Comparison of ENCODE assay signal across 30 mouse cellular contexts in the genomic region with DNA sequence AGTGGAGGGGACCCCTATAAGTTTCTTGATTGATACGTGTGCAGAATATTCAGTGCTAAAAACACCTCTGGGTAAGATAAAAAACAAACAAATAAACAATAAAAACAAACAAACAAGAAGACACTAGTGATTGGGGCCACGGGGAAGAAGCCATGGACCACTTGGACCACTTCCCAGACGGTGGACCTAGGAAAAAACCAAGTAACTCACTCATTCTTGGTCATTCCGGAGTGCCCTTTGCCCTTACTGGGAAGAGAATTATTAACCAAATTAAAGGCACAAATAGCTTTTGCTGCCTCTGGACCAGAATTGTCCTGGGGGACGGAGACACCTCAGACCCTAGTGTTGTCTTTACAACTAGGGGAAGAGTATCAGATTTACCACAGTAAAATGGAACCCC. TPM values are rescaled to one million over a fixed set of nuclear protein-coding genes. Genes with fewer than 3 reads are reported as not detected.
DNase-seq lines count a peak whose midpoint lies in the region; ATAC-seq and TF ChIP-seq lines count a peak whose summit lies in the region.
"Had no signal": no experiment of that assay in that cellular context is flagged by ENCODE, and none has a peak within 500 bp of the region (broad histone marks: within the 10 kb centered on the region; RNA-seq: fewer than 3 reads in every experiment).

No protein-coding gene starts in this region.

- TF ChIP-seq CTCF in kidney, adult 2 months (conservative IDR thresholded peaks at IDR 0.05; ENCODE audit: insufficient read depth, insufficient read length, low read depth, low read length) = no peak

- H3K4me1 ChIP-seq in kidney, adult 2 months (ENCODE audit: control insufficient read depth, insufficient read depth, low read length) = peaks cover 5% of the 10 kb centered on the region; the same call in 1 of the 2 replicates
- H3K4me1 ChIP-seq in kidney, embryonic 15.5 days = 0 out of 2 replicates have a peak, but pooled peaks cover 2% of the 10 kb centered on the region
- H3K4me1 ChIP-seq: embryonic facial prominence, embryonic 10.5 days; forebrain, embryonic 12.5 days; forebrain, embryonic 15.5 days; heart, embryonic 12.5 days; heart, embryonic 15.5 days; hindbrain, embryonic 10.5 days; hindbrain, embryonic 13.5 days had no signal

- no peaks in the 10 kb centered on the region for H3K9me3 ChIP-seq in kidney, embryonic 15.5 days (replicated peaks)
- H3K9me3 ChIP-seq: forebrain, embryonic 12.5 days; forebrain, embryonic 15.5 days; heart, embryonic 15.5 days had no signal

- no peak overlapping the region for H3K27ac ChIP-seq in kidney, adult 2 months (ENCODE audit: insufficient read depth, low read depth, low read length)
- H3K27ac ChIP-seq in kidney, embryonic 15.5 days = no peak overlapping the region
- H3K27ac ChIP-seq: embryonic facial prominence, embryonic 10.5 days; embryonic facial prominence, embryonic 13.5 days; forebrain, embryonic 12.5 days; forebrain, embryonic 15.5 days; heart, embryonic 15.5 days; hindbrain, embryonic 10.5 days; hindbrain, embryonic 13.5 days had no signal

- no peak overlapping the region for H3K4me2 ChIP-seq in kidney, embryonic 15.5 days
- H3K4me2 ChIP-seq: embryonic facial prominence, embryonic 13.5 days; forebrain, embryonic 12.5 days; forebrain, embryonic 15.5 days; heart, embryonic 12.5 days; heart, embryonic 15.5 days; hindbrain, embryonic 13.5 days had no signal

- H3K36me3 ChIP-seq in kidney, adult 2 months (ENCODE audit: control insufficient read depth, insufficient read depth, low read length) = no peaks in the 10 kb centered on the region
- no peaks in the 10 kb centered on the region for H3K36me3 ChIP-seq in kidney, embryonic 15.5 days
- H3K36me3 ChIP-seq: embryonic facial prominence, embryonic 10.5 days; embryonic facial prominence, embryonic 13.5 days; forebrain, embryonic 12.5 days; forebrain, embryonic 15.5 days; heart, embryonic 15.5 days; hindbrain, embryonic 10.5 days; hindbrain, embryonic 13.5 days had no signal

- no peak for ATAC-seq in kidney, embryonic 15.5 days (replicated peaks; ENCODE audit: low FRiP score)
- ATAC-seq: CD4-positive, CD25-positive, alpha-beta regulatory T cell, adult 4 months; forebrain, embryonic 15.5 days had no signal

- no peaks in the 10 kb centered on the region for H3K27me3 ChIP-seq in kidney, adult 2 months (replicated peaks; ENCODE audit: control insufficient read depth, insufficient read depth, low read length)
- no peaks in the 10 kb centered on the region for H3K27me3 ChIP-seq in kidney, embryonic 15.5 days
- H3K27me3 ChIP-seq: embryonic facial prominence, embryonic 13.5 days; forebrain, embryonic 12.5 days; forebrain, embryonic 15.5 days; heart, embryonic 12.5 days; heart, embryonic 15.5 days; hindbrain, embryonic 13.5 days had no signal

- H3K9ac ChIP-seq in kidney, embryonic 15.5 days = no peak overlapping the region
- H3K9ac ChIP-seq: embryonic facial prominence, embryonic 13.5 days; forebrain, embryonic 12.5 days; forebrain, embryonic 15.5 days; heart, embryonic 12.5 days; heart, embryonic 15.5 days; hindbrain, embryonic 13.5 days had no signal

- no peak for TF ChIP-seq POLR2A in kidney, adult 2 months (IDR thresholded peaks at IDR 0.05; ENCODE audit: low read depth, low read length)

- peak; percentile 82 for DNase-seq in kidney, adult 2 months
- DNase-seq in kidney, adult 9 months = peak; percentile 80
- DNase-seq in kidney, postnatal 10 days = peak; percentile 29
- DNase-seq in kidney, postnatal 36 days = peak; percentile 73 to 75
- no peak for DNase-seq in thymus, postnatal 36 days
- DNase-seq: adrenal gland, adult 2 months; adrenal gland, postnatal 14 days; cerebellum, adult 11-12 months; cerebellum, adult 8-10 months; cerebellum, postnatal 10 days; cerebellum, postnatal 36 days; embryo, embryonic 11 days; gastrocnemius, postnatal 25 days; heart, adult 18-20 months; heart, postnatal 10 days; heart, postnatal 36 days had no signal

- H3K4me3 ChIP-seq in kidney, adult 2 months (ENCODE audit: insufficient read depth, low read depth, low read length) = no peak overlapping the region
- H3K4me3 ChIP-seq in kidney, embryonic 15.5 days (replicated peaks) = no peak overlapping the region
- H3K4me3 ChIP-seq: embryonic facial prominence, embryonic 10.5 days; embryonic facial prominence, embryonic 13.5 days; erythroblast, embryonic 14.5 days; forebrain, embryonic 12.5 days; forebrain, embryonic 15.5 days; heart, embryonic 12.5 days; heart, embryonic 15.5 days; hindbrain, embryonic 10.5 days; hindbrain, embryonic 13.5 days had no signal

- WGBS in kidney, adult 2 months = 62% methylated on average over 5 of the region's 5 CpGs
- 77% methylated on average over 5 of the region's 5 CpGs for WGBS in kidney, embryonic 15.5 days

RNA-seq across cellular contexts. Expression of gene Nfxl1, which starts 6.1 kb away (rescaled TPM):
- polyA plus RNA-seq in kidney, adult 2 months (2012; rRNA removed) = 4.0 and 4.6 TPM in 2 replicates
- 18.4 and 18.6 TPM in 2 replicates for polyA plus RNA-seq in kidney, embryonic 15.5 days (2015; fragmentation: Nextera tagmentation; extraction: Ambion mirVana)

RNA-seq across cellular contexts. Expression of gene Zar1, which starts 15.4 kb away (rescaled TPM):
- polyA plus RNA-seq in kidney, adult 2 months (2012; rRNA removed) = 0.14 and 0.15 TPM in 2 replicates
- 0.39 and 0.46 TPM in 2 replicates for polyA plus RNA-seq in kidney, embryonic 15.5 days (2015; fragmentation: Nextera tagmentation; extraction: Ambion mirVana)
- polyA plus RNA-seq: adrenal gland, adult 2 months; C2C12; CD4-positive, CD25-positive, alpha-beta regulatory T cell, adult 4 months; erythroblast, embryonic 14.5 days had no signal

RNA-seq across cellular contexts. Expression of gene Gm5868, which starts 21.7 kb away (rescaled TPM):
- 0.13 and 0.33 TPM in 2 replicates for polyA plus RNA-seq in kidney, adult 2 months (2012; rRNA removed)
- polyA plus RNA-seq in kidney, embryonic 15.5 days (2015; fragmentation: Nextera tagmentation; extraction: Ambion mirVana) = 0.23 and 0.58 TPM in 2 replicates
- polyA plus RNA-seq: adrenal gland, adult 2 months; C2C12; CD4-positive, CD25-positive, alpha-beta regulatory T cell, adult 4 months; cortical plate, adult 2 months; erythroblast, embryonic 14.5 days; gonadal fat pad, adult 2 months; heart, embryonic 12.5 days had no signal

Comparison
In these comparisons a context has a peak if more than half of its experiments do, and no peak if none do; other contexts are left out.
1. DNase-seq: peak in kidney, adult 2 months (single experiment), kidney, adult 9 months (single experiment), kidney, postnatal 10 days (single experiment) and kidney, postnatal 36 days (2 of 2); none in thymus, postnatal 36 days (0 of 2).